Comparison of ENCODE assay signal across 15 mouse cellular contexts in genomic region chr1:129532206-129532605, GRCm38 (mm10).
"Had no signal": no experiment of that assay in that cellular context is flagged by ENCODE, and none has a peak within 500 bp of the region (broad histone marks: within the 10 kb centered on the region; RNA-seq: fewer than 3 reads in every experiment).

No protein-coding gene starts in this region.

- H3K4me2 ChIP-seq: limb, embryonic 13.5 days; liver, embryonic 12.5 days; liver, embryonic 15.5 days had no signal

- H3K36me3 ChIP-seq: limb, embryonic 10.5 days; limb, embryonic 13.5 days; liver, embryonic 12.5 days; liver, embryonic 15.5 days had no signal

- ATAC-seq: liver, embryonic 12.5 days; lung, postnatal 0 days had no signal

- H3K4me1 ChIP-seq: limb, embryonic 10.5 days; limb, embryonic 13.5 days; liver, embryonic 12.5 days; liver, embryonic 15.5 days had no signal

- H3K27ac ChIP-seq: limb, embryonic 10.5 days; limb, embryonic 13.5 days; liver, embryonic 12.5 days; liver, embryonic 15.5 days; macrophage had no signal

- H3K9ac ChIP-seq: limb, embryonic 13.5 days; liver, embryonic 12.5 days; liver, embryonic 15.5 days had no signal

- H3K9me3 ChIP-seq: limb, embryonic 10.5 days; limb, embryonic 13.5 days; liver, embryonic 12.5 days; liver, embryonic 15.5 days had no signal

- H3K27me3 ChIP-seq: limb, embryonic 13.5 days; liver, embryonic 12.5 days; liver, embryonic 15.5 days had no signal

- DNase-seq: kidney, adult 18-20 months; kidney, adult 9 months; kidney, postnatal 14 days; kidney, postnatal 4 days; liver; lung, adult 2 months; midbrain, embryonic 14.5 days; thymus, adult 18-20 months; thymus, postnatal 36 days had no signal

- H3K4me3 ChIP-seq: limb, embryonic 10.5 days; limb, embryonic 13.5 days; liver, embryonic 12.5 days; liver, embryonic 15.5 days had no signal
